Mouse (Mus musculus): ENCODE results near the gene Abhd10. TPM values are rescaled to one million over a fixed set of nuclear protein-coding genes. Genes with fewer than 3 reads are reported as not detected.

Abhd10 gene
- polyA plus RNA-seq, 1 experiment from 2014 or later = 24.9 TPM

DNA sequence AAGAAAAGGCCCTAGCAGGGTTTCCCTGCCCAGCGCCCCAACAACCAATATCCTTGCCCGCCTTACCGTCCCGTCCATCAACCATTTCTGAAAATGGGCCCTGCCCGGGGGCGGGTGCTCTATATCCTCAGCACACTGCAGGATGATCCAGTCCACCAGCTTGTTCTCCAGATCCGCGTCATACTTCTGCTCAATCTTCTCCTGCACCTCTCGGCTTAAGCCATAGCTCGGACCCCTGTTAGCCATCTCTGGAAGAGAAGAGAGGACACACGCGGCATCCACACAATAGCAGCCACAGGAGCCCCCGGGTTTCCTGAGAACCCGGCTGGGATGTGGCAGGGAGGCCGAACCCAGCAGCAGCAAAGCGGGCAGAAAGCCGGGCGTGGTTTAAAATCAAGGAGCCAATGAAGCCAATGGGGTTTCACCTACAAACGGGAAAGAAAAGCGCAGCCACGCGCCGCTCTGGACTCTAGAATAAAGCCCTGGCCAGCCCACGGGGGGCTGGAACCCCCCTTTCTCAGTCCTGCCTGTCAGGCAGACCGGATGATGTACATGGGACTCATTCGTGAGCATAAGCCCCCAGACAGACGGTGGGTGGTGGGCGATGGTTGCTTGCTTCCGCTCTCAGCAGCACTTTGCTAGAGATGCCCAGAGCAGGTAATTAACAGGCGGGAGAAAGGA lies 18.6 kb downstream of the Abhd10 start, which contains the start of gene Tagln3:
TSS of gene Tagln3 (minus strand) at position 548 of the 681 bp plus-strand sequence.
- Histone ChIP-seq H3K27ac (no peak within 1 kb of the TSS), H3K4me3 (peak within 1 kb of the TSS; percentile 54), H3K4me1 (replicated peaks) (peaks cover 14% of the 10 kb centered on the region), H3K9me3 (replicated peaks) (no peaks in the 10 kb centered on the region), H3K9ac (peak within 1 kb of the TSS; percentile 50), H3K27me3 (peaks cover 8% of the 10 kb centered on the region; the same call in 1 of the 2 replicates), H3K36me3 (no peaks in the 10 kb centered on the region), H3K4me2 (peak within 1 kb of the TSS; percentile 92)
- ATAC-seq (replicated peaks; ENCODE audit: insufficient number of reproducible peaks, insufficient read depth, low FRiP score, low read depth) = peak; percentile 37; the same call in 1 of the 2 replicates
- 3% methylated on average over 30 of the region's 30 CpGs for whole genome bisulfite sequencing

DNA sequence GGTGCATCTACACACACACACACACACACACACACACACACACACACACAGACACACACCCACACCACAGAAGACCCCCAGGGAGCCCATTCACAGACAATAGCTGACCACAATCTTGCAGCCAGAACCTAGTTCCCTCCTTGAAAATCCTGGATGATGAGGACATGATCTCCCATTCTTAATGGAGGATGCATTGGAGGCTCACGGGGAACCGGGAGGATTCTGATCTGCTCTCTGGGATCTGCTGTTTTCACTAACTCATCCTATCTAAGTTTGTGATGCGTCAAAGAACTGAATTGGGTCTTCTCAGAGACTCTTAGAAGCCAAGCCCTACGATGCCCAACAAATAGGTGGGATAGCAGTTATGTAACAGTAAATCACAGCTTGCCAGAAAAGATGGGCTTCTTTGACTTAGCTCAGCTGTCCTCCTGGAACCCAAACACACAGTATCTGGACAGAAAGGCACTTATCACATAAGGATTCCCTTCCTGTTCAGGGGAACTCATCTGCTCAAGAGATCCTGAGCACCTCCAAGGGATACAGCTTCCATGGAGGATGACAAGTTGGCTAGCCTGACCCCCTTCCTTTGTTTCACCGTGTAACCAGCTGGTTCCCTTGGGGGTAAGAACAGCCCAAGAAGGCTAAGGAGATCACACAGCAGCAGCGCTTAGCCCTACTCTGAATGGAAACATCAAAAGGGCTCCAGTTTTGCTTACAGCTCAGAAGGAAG lies 19.4 kb downstream of the Abhd10 start:
- ATAC-seq (replicated peaks; ENCODE audit: insufficient number of reproducible peaks, insufficient read depth, low FRiP score, low read depth) = no peak
- 69% methylated on average over 6 of the region's 6 CpGs for WGBS
- Histone ChIP-seq H3K4me1 (replicated peaks) (peaks cover 14% of the 10 kb centered on the region), H3K4me3 (peak overlapping the region; percentile 54), H3K9me3 (replicated peaks) (no peaks in the 10 kb centered on the region), H3K27ac (no peak overlapping the region), H3K36me3 (no peaks in the 10 kb centered on the region), H3K4me2 (peak overlapping the region; percentile 92), H3K27me3 (peaks cover 8% of the 10 kb centered on the region; the same call in 1 of the 2 replicates), H3K9ac (peak overlapping the region; percentile 50; the same call in 1 of the 2 replicates)

DNA sequence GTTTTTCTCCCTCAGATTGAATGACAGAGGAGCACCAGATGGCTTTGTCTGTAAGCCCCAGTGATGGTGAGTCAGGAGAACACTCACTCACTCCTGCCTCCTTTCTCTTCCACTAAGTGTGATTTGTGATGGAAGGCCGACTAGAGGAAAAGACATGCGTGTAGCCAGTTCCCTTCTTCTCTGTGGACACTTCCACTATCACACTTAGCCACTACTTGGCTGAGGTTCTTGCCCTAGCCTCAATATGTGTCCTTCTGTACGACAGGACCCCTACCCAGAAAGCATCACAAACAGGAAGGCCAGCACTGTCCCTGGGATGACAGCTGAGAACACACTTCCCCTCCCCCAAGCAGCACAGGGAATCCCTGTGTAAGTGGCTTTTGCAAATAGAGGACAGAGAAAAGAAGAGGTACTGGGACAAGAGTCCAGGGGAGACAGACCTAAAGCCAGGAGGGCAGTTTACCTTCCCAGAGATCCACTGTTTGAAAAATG lies 20.2 kb downstream of the Abhd10 start:
- H3K4me2 ChIP-seq = no peak overlapping the region
- H3K4me3 ChIP-seq = no peak overlapping the region
- WGBS = 69% methylated on average over 3 of the region's 3 CpGs
- peaks cover 8% of the 10 kb centered on the region; the same call in 1 of the 2 replicates for H3K27me3 ChIP-seq
- no peaks in the 10 kb centered on the region for H3K36me3 ChIP-seq
- H3K27ac ChIP-seq = no peak overlapping the region
- no peaks in the 10 kb centered on the region for H3K9me3 ChIP-seq (replicated peaks)
- H3K4me1 ChIP-seq (replicated peaks) = peaks cover 14% of the 10 kb centered on the region
- no peak for ATAC-seq (replicated peaks; ENCODE audit: insufficient number of reproducible peaks, insufficient read depth, low FRiP score, low read depth)
- H3K9ac ChIP-seq = no peak overlapping the region

DNA sequence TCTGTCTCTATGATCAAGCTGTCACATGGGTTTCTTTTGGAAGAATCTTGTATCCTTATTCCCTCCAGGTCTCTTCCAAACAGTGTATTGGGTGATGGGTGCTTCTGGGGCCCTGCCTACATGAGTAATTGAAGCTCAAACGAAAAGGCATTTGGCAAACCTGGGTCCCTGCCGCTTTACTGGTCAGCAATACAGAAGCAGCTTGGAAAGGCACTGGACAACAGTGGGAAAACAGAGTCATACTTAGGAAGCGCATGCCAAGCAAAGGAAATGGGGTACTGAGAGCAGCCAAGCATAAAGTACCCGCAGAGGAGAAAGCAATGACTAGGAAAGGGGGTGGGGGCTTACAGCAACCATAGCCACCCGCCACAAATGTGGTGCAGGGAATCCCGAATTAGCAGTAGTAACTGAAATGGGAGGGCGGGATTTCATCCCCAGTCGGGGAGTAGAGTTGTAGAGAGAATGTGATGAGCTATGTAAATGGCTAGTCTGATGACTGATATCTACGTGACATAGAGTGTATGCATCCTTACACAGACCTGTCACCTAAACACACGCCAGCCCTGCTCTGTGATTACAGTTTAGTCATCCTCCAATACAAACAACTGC lies 22.6 kb downstream of the Abhd10 start:
- no peak; the same call in 1 of the 2 replicates for ATAC-seq (replicated peaks; ENCODE audit: insufficient number of reproducible peaks, insufficient read depth, low FRiP score, low read depth)
- no peak overlapping the region for H3K27ac ChIP-seq
- no peak overlapping the region for H3K4me2 ChIP-seq
- peaks cover 14% of the 10 kb centered on the region for H3K4me1 ChIP-seq (replicated peaks)
- H3K9ac ChIP-seq = no peak overlapping the region
- WGBS = 83% methylated on average over 10 of the region's 10 CpGs
- peaks cover 8% of the 10 kb centered on the region; the same call in 1 of the 2 replicates for H3K27me3 ChIP-seq
- no peaks in the 10 kb centered on the region for H3K36me3 ChIP-seq
- no peaks in the 10 kb centered on the region for H3K9me3 ChIP-seq (replicated peaks)
- no peak overlapping the region for H3K4me3 ChIP-seq

DNA sequence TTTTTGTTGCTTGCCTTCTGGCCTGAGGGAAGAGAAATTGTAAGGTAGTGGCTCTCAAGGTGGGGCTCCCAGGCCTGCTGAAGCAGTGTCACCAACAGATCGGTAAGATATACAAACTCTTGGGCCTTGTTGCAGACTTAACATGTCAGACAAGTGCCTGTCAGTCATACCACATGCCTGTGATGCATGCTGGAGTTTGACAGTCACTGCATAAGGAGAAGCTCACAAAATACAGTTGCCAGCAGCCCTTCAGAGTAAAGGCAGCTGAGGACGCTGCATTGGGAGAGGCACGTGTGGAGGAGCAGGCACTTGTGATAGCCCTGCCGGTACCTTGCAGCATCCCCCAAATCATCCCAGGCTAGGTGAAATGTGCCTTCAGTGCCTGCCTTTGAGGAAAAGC lies 24.5 kb downstream of the Abhd10 start:
- ATAC-seq (replicated peaks; ENCODE audit: insufficient number of reproducible peaks, insufficient read depth, low FRiP score, low read depth) = no peak
- H3K4me3 ChIP-seq = no peak overlapping the region
- H3K27ac ChIP-seq = no peak overlapping the region
- H3K36me3 ChIP-seq = no peaks in the 10 kb centered on the region
- no peaks in the 10 kb centered on the region for H3K9me3 ChIP-seq (replicated peaks)
- H3K4me1 ChIP-seq (replicated peaks) = no peaks in the 10 kb centered on the region
- H3K27me3 ChIP-seq = peaks cover 3% of the 10 kb centered on the region; the same call in 1 of the 2 replicates
- 73% methylated on average over 4 of the region's 4 CpGs for WGBS
- no peak overlapping the region for H3K4me2 ChIP-seq
- H3K9ac ChIP-seq = no peak overlapping the region

DNA sequence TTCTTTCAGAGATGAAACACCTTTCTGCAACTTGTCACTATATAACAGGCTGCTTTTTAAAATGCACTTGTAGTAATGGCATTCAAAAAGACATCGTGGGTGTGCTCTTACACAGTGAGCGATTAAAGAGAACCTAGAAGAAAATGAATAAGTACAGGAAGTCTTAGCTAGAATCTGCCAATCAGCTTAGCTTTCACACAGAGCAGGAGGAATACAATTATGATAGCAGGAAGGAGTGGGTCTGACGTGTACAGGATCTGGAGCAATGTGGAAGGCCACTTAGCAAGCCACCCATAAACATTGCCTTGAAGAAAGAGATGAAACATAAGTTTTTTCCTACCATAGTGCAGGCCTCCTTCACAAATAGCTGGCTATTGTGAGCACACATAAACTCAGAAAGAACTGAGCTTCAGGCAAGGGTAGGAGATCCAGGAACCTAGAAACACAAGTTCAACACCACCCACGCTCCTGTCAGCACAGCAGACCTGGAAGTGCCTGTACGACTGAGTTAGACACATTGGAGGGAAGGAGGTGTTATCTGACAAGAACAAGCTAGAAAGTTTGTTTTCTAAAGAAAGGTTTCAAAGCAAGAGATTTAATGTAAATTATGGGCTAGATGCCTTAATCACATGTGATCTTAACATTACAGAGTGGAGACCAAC lies 28.1 kb downstream of the Abhd10 start:
- no peaks in the 10 kb centered on the region for H3K27me3 ChIP-seq
- no peaks in the 10 kb centered on the region for H3K4me1 ChIP-seq (replicated peaks)
- H3K9me3 ChIP-seq (replicated peaks) = no peaks in the 10 kb centered on the region
- no peak overlapping the region for H3K9ac ChIP-seq
- no peak overlapping the region for H3K4me3 ChIP-seq
- H3K27ac ChIP-seq = no peak overlapping the region
- no peak overlapping the region for H3K4me2 ChIP-seq
- WGBS = 70% methylated on average over 5 of the region's 5 CpGs
- no peaks in the 10 kb centered on the region for H3K36me3 ChIP-seq
- ATAC-seq (replicated peaks; ENCODE audit: insufficient number of reproducible peaks, insufficient read depth, low FRiP score, low read depth) = no peak

DNA sequence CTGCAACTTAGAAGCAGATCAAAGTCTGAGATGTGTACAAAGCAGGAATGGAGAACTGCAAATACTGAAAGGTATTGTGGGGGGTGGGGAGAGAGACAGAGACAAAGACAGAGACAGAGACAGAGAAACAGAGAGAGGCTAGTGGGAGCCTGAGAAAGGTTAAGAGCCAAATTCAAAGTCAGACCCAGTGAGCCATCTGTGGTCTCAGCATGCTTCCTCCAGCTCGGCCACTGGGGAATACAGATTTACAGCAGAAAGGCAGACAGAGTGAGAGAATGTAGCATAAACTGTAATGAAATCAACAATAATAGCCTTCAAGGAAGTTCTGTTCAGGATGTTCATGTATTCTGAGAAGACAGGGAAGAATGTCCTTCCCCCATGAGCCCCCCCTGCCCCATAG lies 28.9 kb downstream of the Abhd10 start:
- ATAC-seq (replicated peaks; ENCODE audit: insufficient number of reproducible peaks, insufficient read depth, low FRiP score, low read depth) = no peak
- H3K36me3 ChIP-seq = no peaks in the 10 kb centered on the region
- no peaks in the 10 kb centered on the region for H3K4me1 ChIP-seq (replicated peaks)
- no peak overlapping the region for H3K9ac ChIP-seq
- H3K9me3 ChIP-seq (replicated peaks) = no peaks in the 10 kb centered on the region
- no peaks in the 10 kb centered on the region for H3K27me3 ChIP-seq
- no peak overlapping the region for H3K4me2 ChIP-seq
- 68% methylated on average over 1 of the region's 1 CpGs for WGBS
- no peak overlapping the region for H3K4me3 ChIP-seq
- H3K27ac ChIP-seq = no peak overlapping the region

DNA sequence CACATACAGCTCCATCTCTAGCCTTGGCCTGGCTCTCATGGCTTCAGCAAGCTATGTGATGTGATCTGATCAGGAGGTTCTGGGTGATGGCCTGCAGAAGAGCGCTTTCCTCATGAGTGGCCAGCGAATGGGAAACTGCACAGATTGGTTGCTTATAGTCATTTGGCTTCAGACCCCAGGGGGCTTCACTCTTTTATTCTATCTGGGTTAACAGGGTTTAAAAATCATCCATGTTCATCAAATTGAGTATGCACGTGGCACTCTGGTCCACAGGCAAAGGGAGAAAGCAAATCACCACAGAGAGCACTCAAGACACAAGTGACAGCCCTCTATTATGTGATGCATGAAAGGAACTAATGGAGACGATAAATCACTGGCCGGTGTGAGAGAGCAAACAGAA lies 29.5 kb downstream of the Abhd10 start:
- Histone ChIP-seq H3K9ac (no peak overlapping the region), H3K27ac (no peak overlapping the region), H3K4me2 (no peak overlapping the region), H3K4me1 (replicated peaks) (no peaks in the 10 kb centered on the region), H3K36me3 (no peaks in the 10 kb centered on the region), H3K9me3 (replicated peaks) (no peaks in the 10 kb centered on the region), H3K4me3 (no peak overlapping the region), H3K27me3 (no peaks in the 10 kb centered on the region)
- 86% methylated on average over 5 of the region's 5 CpGs for WGBS
- ATAC-seq (replicated peaks; ENCODE audit: insufficient number of reproducible peaks, insufficient read depth, low FRiP score, low read depth) = no peak

DNA sequence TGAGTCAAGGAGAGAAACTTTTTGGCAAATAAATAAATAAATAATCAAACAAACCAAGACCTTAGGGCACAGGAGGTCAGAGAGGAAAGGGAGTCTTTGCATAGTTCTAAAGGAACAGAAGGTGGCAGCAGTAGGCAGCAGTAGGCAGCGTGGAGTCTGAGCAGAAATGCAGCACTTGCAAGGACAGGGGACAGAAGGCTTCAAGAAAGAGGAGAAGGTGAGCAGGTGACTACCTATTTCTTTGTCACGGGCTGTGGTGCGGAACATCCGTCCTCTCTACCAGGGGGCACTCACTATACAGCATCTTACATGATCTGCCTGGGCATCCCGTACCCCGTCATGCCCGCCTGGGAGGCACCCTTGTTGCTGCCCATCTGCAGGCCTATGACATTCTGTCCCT lies 31.5 kb downstream of the Abhd10 start:
- Histone ChIP-seq H3K4me3 (no peak overlapping the region), H3K4me2 (no peak overlapping the region), H3K9ac (no peak overlapping the region), H3K36me3 (no peaks in the 10 kb centered on the region), H3K9me3 (replicated peaks) (no peaks in the 10 kb centered on the region), H3K27me3 (no peaks in the 10 kb centered on the region), H3K4me1 (replicated peaks) (no peaks in the 10 kb centered on the region), H3K27ac (no peak overlapping the region)
- no peak for ATAC-seq (replicated peaks; ENCODE audit: insufficient number of reproducible peaks, insufficient read depth, low FRiP score, low read depth)
- 69% methylated on average over 7 of the region's 7 CpGs for WGBS

DNA sequence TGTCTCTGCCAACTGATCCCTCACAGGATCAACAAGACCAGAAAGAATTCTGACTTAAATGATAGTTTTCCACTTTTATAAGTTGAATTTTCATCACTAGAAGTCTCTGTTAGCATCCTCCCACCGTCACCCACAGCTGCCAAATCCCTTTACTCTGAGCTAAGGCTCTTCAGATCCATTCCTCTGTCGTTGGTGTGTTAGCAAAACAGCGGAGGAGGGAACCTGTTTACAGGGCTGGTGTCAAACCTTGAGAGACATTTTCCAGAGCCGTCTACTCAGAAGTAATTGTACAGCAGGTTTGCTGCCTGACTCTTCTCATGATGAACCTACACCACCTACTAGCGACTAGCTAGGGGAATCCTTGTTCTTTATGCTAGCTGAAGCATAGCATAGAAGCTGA lies 43.5 kb downstream of the Abhd10 start:
- no peaks in the 10 kb centered on the region for H3K4me1 ChIP-seq (replicated peaks)
- 45% methylated on average over 5 of the region's 5 CpGs for WGBS
- no peaks in the 10 kb centered on the region for H3K27me3 ChIP-seq
- no peak overlapping the region for H3K4me2 ChIP-seq
- no peaks in the 10 kb centered on the region for H3K9me3 ChIP-seq (replicated peaks)
- no peak for ATAC-seq (replicated peaks; ENCODE audit: insufficient number of reproducible peaks, insufficient read depth, low FRiP score, low read depth)
- no peak overlapping the region for H3K9ac ChIP-seq
- no peaks in the 10 kb centered on the region for H3K36me3 ChIP-seq
- no peak overlapping the region for H3K4me3 ChIP-seq
- H3K27ac ChIP-seq = no peak overlapping the region

DNA sequence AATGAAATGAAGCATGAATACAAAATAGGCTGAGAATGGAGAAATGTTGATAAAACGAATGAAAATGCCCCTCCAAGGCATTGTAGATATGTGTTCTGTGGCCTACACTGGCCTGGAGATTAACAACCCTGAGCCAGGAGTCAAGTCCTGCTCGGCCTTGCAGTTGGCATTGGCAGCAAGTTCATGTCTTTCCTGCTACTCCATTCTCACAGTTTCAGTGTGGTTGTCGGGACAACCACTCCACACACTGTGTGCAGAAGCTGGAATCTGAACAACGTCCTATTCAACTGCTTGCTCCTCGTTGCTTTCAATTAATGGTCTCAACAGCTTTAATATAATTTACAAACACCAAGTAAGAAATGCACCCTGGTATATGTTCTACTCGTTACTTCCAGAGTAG lies 44.8 kb downstream of the Abhd10 start:
- Histone ChIP-seq H3K4me1 (replicated peaks) (no peaks in the 10 kb centered on the region), H3K27me3 (no peaks in the 10 kb centered on the region), H3K27ac (no peak overlapping the region), H3K36me3 (no peaks in the 10 kb centered on the region), H3K9ac (no peak overlapping the region), H3K9me3 (replicated peaks) (no peaks in the 10 kb centered on the region), H3K4me2 (no peak overlapping the region), H3K4me3 (no peak overlapping the region)
- ATAC-seq (replicated peaks; ENCODE audit: insufficient number of reproducible peaks, insufficient read depth, low FRiP score, low read depth) = no peak
- WGBS = 67% methylated on average over 6 of the region's 6 CpGs
